7 mouse cellular contexts compared by ENCODE assay signal in genomic region chr7:70360611-70361382, GRCm38 (mm10). TPM values are rescaled to one million over a fixed set of nuclear protein-coding genes. Genes with fewer than 3 reads are reported as not detected.
DNase-seq lines count a peak whose midpoint lies in the region; ATAC-seq and TF ChIP-seq lines count a peak whose summit lies in the region.

No protein-coding gene starts in this region.

- no peak for ATAC-seq in embryonic facial prominence, embryonic 12.5 days (ENCODE audit: insufficient number of reproducible peaks, insufficient read depth, low FRiP score, low TSS enrichment)
- ATAC-seq in limb, embryonic 12.5 days (ENCODE audit: insufficient number of reproducible peaks, insufficient read depth, low FRiP score, low TSS enrichment, low read depth), result no peak

- H3K27me3 ChIP-seq in thymus, adult 2 months (ENCODE audit: control insufficient read depth, insufficient read depth, low read length), result peaks cover 9% of the 10 kb centered on the region
- H3K27me3 ChIP-seq in embryonic facial prominence, embryonic 12.5 days, result no peaks in the 10 kb centered on the region
- peaks cover 26% of the 10 kb centered on the region for H3K27me3 ChIP-seq in limb, embryonic 12.5 days

- peak overlapping the region; percentile 25; the same call in 1 of the 2 replicates for H3K4me3 ChIP-seq in thymus, adult 2 months (ENCODE audit: control insufficient read depth, insufficient read depth, low read length)
- peak overlapping the region; percentile 82 for H3K4me3 ChIP-seq in embryonic facial prominence, embryonic 12.5 days
- H3K4me3 ChIP-seq in limb, embryonic 12.5 days (replicated peaks), result peak overlapping the region; percentile 85

- intact Hi-C loops in heart, postnatal 14 days (cut with DNase I), result loop anchor here (5.0 to 10.0 kb wide), 7 partner anchors 454 to 1784 kb away; no protein-coding TSS in a partner anchor

- no peak for TF ChIP-seq POLR2A in thymus, adult 2 months (IDR thresholded peaks at IDR 0.05; ENCODE audit: control insufficient read depth, extremely low read depth, insufficient read depth, low read length, poor library complexity)

- no peaks in the 10 kb centered on the region for H3K9me3 ChIP-seq in embryonic facial prominence, embryonic 12.5 days
- H3K9me3 ChIP-seq in limb, embryonic 12.5 days, result no peaks in the 10 kb centered on the region

- DNase-seq in thymus, adult 2 months, result no peak
- no peak for DNase-seq in thymus, postnatal 10 days (ENCODE audit: low spot score in 2 of 2)
- DNase-seq in heart, postnatal 14 days, result peak; percentile 61 to 65
- DNase-seq in ovary, postnatal 10 days (ENCODE audit: low spot score), result peak; percentile 27
- DNase-seq in thymus, postnatal 36 days, result no peak

- H3K4me2 ChIP-seq in embryonic facial prominence, embryonic 12.5 days (replicated peaks), result peak overlapping the region; percentile 79
- peak overlapping the region; percentile 90 for H3K4me2 ChIP-seq in limb, embryonic 12.5 days

- no peaks in the 10 kb centered on the region for H3K36me3 ChIP-seq in thymus, adult 2 months (ENCODE audit: control insufficient read depth, insufficient read depth, low read length)
- H3K36me3 ChIP-seq in embryonic facial prominence, embryonic 12.5 days, result peaks cover 13% of the 10 kb centered on the region
- peaks cover 26% of the 10 kb centered on the region for H3K36me3 ChIP-seq in limb, embryonic 12.5 days

- H3K4me1 ChIP-seq in thymus, adult 2 months (replicated peaks; ENCODE audit: control insufficient read depth, insufficient read depth, low read length), result no peaks in the 10 kb centered on the region; the same call in 1 of the 2 replicates
- H3K4me1 ChIP-seq in embryonic facial prominence, embryonic 12.5 days, result peaks cover 5% of the 10 kb centered on the region; the same call in 1 of the 2 replicates
- H3K4me1 ChIP-seq in limb, embryonic 12.5 days (replicated peaks), result peaks cover 36% of the 10 kb centered on the region

- H3K9ac ChIP-seq in embryonic facial prominence, embryonic 12.5 days, result peak overlapping the region; percentile 99
- H3K9ac ChIP-seq in limb, embryonic 12.5 days (replicated peaks), result peak overlapping the region; percentile 99

- no peak for TF ChIP-seq CTCF in thymus, adult 2 months (IDR thresholded peaks at IDR 0.05; ENCODE audit: borderline replicate concordance, control insufficient read depth, extremely low read depth, insufficient read depth, low read length, poor library complexity)

- H3K27ac ChIP-seq in thymus, adult 2 months (ENCODE audit: control insufficient read depth, insufficient read depth, low read length), result no peak overlapping the region; the same call in 1 of the 2 replicates
- H3K27ac ChIP-seq in embryonic facial prominence, embryonic 12.5 days, result peak overlapping the region; percentile 100
- H3K27ac ChIP-seq in limb, embryonic 12.5 days, result peak overlapping the region; percentile 99

- 23% methylated on average over 81 of the region's 84 CpGs for WGBS in thymus, adult 2 months
- 1% methylated on average over 55 of the region's 84 CpGs for WGBS in embryonic facial prominence, embryonic 12.5 days
- WGBS in limb, embryonic 12.5 days, result under 1% methylated on average over 58 of the region's 84 CpGs

RNA-seq across cellular contexts. Expression of gene Nr2f2, which starts 5.7 kb away (rescaled TPM):
- polyA plus RNA-seq in thymus, adult 2 months (2012; rRNA removed), result 12.8 and 14.7 TPM in 2 replicates
- 96.9 and 99.0 TPM in 2 replicates for polyA plus RNA-seq in embryonic facial prominence, embryonic 12.5 days (2016; fragmentation: Nextera tagmentation; extraction: Ambion mirVana)
- total RNA-seq in heart, postnatal 14 days (2021), result 10 to 100 TPM; 24.8 to 26.9 TPM
- polyA plus RNA-seq in limb, embryonic 12.5 days (2016; fragmentation: Nextera tagmentation; extraction: Ambion mirVana), result 71.8 and 76.9 TPM in 2 replicates

Comparison
In these comparisons a context has a peak if more than half of its experiments do, and no peak if none do; other contexts are left out.
1. DNase-seq: peak in heart, postnatal 14 days (2 of 2) and ovary, postnatal 10 days (single experiment); none in thymus, adult 2 months (single experiment), thymus, postnatal 10 days (0 of 2) and thymus, postnatal 36 days (0 of 2).
2. H3K4me3 ChIP-seq: peak in every context shown above with its lines; median percentile 85 in limb, embryonic 12.5 days; 82 in embryonic facial prominence, embryonic 12.5 days; 25 in thymus, adult 2 months.